Mouse (Mus musculus) bone marrow, adult 2 months (tissue): ENCODE results near the gene Fundc1. TPM values are rescaled to one million over a fixed set of nuclear protein-coding genes. Genes with fewer than 3 reads are reported as not detected.
"Not testable (repeated sequence)": the region's sequence is repeated elsewhere in the genome, so short reads cannot be mapped to it uniquely, and the experiment has no call there.

ENCODE experiments used
- H3K27ac ChIP-seq: fragments of 200-500 bp; 2 replicates; pipeline ENCODE4 v1.5.1; 2012; ENCODE audit warnings: low read depth, mild to moderate bottlenecking, control low read depth, inconsistent platforms, low read length; ENCODE audit not compliant: control insufficient read depth, poor library complexity, insufficient read depth
- H3K4me1 ChIP-seq: fragments of 200-500 bp; 2 replicates; pipeline ENCODE4 v1.6.1; 2011; ENCODE audit warnings: low read length; ENCODE audit not compliant: control insufficient read depth, insufficient read depth
- H3K4me3 ChIP-seq: fragments of 200-500 bp; replicated peaks from 2 replicates; pipeline ENCODE3; 2011; ENCODE audit warnings: mild to moderate bottlenecking, low read depth, low read length, control low read depth; ENCODE audit not compliant: control insufficient read depth
- CTCF ChIP-seq: fragments of 200-500 bp; IDR thresholded peaks from 2 replicates; pipeline ENCODE4 v1.5.1; 2011; ENCODE audit warnings: low read length, control low read depth; ENCODE audit not compliant: control insufficient read depth, insufficient read depth
- POLR2A ChIP-seq: fragments of 200-500 bp; IDR thresholded peaks from 2 replicates; pipeline ENCODE4 v1.6.1; 2011; ENCODE audit warnings: low read depth, mild to moderate bottlenecking, control low read depth, low read length, borderline replicate concordance; ENCODE audit not compliant: control insufficient read depth
- WGBS: fragments of 180-500 bp; shearing (Covaris S2); methylation state at CpG from one replicate; pipeline ENCODE4 v1.1.7; 2018; 5-methylcytosine and 5-hydroxymethylcytosine counted together
- polyA plus RNA-seq: library from polyadenylated mRNA; stranded (reverse); fragments of >200 nt; gene quantifications from 2 replicates; pipeline ENCODE4 v1.2.4, GENCODE M21; 2011; ENCODE audit warnings: low replicate concordance; ENCODE audit not compliant: missing spikeins, insufficient read depth, insufficient read length

Gene Fundc1
- polyA plus RNA-seq, 1 experiment = 13.3 TPM

DNA sequence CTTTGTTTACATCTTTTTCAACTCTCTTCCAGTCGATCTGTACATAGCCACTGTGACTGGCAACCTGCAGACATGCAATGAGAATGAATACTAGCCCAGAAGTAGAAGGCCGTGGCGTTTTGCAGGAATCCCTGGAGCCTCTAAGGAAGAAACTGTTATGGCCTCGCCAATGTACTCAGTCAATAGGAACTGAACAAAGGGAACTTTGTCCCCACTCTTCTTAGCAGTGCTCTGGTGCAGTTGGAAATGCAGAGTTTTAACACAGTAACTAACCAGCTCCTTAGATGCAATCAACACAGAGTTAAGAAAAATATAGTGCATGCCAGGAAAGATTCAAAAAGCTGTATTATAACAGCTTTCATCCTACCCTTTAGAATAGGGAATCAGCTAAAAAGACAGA is 13.4 kb downstream of the Fundc1 start:
- no peak overlapping the region for H3K27ac ChIP-seq
- no peak overlapping the region for H3K4me3 ChIP-seq
- no peak for TF ChIP-seq POLR2A
- no peak for TF ChIP-seq CTCF
- no peaks in the 10 kb centered on the region for H3K4me1 ChIP-seq
- 76% methylated on average over 4 of the region's 4 CpGs for WGBS

DNA sequence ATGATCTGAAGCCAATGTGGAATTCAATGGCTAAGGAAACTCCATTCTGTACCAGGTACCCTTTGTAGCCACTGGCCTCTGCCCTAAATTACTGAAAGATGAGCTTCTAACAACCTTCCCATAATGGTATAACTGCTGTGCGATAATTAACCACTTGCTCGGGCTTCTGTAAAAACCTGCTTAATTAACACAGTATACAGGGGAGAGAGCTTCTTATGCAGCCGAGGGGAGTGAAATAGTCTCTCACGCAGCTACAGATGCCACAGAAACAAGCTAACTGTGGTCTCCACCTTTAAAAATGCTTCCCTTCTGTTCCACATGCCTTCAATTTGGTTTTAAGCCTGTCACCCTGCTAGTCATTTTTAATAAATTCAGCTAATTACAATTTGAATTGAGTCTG is 17.6 kb downstream of the Fundc1 start:
- Histone ChIP-seq H3K4me1 (no peaks in the 10 kb centered on the region), H3K4me3 (no peak overlapping the region), H3K27ac (no peak overlapping the region)
- WGBS = 87% methylated on average over 4 of the region's 4 CpGs
- TF ChIP-seq CTCF (no peak), POLR2A (no peak)

DNA sequence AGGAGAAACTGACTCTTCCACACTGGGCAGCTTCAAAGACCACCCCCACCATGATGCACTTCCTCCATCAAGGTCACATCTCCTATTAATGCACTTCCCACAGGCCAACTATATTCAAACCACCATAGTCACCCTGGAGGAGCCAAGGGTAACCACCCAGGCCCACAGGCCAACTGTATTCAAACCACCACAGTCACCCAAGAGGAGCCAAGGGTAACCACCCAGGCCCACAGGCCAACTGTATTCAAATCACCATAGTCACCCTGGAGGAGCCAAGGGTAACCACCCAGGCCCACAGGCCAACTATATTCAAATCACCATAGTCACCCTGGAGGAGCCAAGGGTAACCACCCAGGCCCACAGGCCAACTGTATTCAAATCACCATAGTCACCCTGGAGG is 20.5 kb downstream of the Fundc1 start:
- not testable (repeated sequence) for H3K4me1 ChIP-seq, H3K4me3 ChIP-seq, H3K27ac ChIP-seq

DNA sequence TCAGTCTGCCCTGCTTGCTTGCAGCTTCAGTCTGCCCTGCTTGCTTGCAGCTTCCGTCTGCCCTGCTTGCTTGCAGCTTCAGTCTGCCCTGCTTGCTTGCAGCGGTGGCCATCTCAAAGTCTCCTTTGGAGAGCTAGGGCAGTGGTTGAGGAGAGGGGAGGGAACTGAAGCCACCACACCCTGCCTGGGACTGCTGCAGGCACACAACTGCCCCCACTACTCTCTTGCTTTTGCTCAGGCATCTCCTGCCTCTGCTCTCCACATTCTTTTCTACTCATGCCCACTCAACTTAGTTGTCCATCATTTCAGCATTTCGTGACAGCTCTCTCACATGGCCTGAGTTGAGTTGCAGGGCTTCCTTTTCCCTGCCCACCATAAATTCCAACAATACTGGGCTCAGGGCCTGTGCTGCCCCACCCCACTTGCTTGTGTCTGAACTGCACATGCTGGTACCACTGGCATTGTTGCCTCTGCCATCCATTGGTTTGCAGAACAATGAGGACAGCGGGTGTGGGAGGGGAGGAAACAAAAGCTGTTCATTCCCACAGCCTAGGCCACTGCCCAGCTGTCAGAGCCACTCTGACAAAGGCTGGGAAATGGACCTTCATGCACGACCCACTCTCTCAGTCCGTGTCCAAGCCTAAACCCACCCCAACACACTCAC is 24.9 kb downstream of the Fundc1 start:
- H3K27ac ChIP-seq = no peak overlapping the region
- H3K4me3 ChIP-seq = no peak overlapping the region
- TF ChIP-seq POLR2A = no peak
- no peak for TF ChIP-seq CTCF
- WGBS = 68% methylated on average over 6 of the region's 6 CpGs
- no peaks in the 10 kb centered on the region for H3K4me1 ChIP-seq

DNA sequence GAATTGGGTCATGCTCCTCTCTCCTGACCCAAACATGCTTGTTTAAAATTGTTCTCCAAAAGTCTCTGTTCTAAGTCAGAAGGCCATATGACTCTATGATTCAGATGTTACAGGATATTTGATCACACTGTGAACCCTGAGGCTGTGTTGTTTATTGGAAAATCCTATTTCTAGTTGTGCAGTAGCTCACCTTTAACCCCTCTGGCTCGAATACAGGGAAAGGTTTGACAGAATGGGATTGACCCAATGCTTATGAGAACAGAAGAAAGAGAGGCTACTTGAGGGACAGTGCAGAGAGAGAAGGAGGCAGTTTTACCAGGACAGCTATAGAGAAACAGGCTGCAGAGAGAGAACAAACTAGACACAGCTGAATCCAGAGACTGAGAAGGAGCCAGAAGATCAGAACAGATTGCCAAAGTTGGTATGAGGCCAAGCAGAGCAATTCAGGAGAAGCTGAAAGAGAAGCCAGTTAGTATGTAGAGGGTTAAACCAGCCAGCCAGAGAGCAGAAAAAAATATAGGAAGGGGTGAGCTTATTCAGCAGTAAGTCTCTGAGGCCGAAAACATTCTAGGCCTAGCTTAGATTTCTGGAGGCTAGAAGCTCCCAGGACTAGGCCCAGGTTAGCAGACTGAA is 27.1 kb downstream of the Fundc1 start:
- 57% methylated on average over 2 of the region's 2 CpGs for WGBS
- no peak overlapping the region for H3K4me3 ChIP-seq
- TF ChIP-seq POLR2A = no peak
- no peak for TF ChIP-seq CTCF
- H3K4me1 ChIP-seq = no peaks in the 10 kb centered on the region
- no peak overlapping the region for H3K27ac ChIP-seq

DNA sequence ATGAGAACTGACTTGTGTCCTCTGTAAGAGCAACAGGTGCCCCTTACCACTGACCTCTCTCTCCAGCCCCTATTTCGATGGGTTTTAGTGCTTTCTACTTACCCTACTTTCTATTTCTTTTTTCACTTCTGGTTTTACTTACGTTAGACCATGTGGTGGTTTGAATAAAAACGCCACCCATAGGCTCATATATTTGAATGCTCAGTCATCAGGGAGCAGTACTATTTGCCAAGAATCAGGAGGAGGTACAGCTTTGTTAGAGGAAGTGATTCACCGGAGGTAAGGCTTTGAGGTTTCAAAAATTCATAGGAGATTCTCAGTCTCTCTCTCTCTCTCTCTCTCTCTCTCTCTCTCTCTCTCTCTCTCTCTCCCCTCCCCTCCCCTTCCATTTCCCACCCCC is 34.4 kb downstream of the Fundc1 start:
- no peak overlapping the region for H3K4me3 ChIP-seq
- TF ChIP-seq CTCF = no peak
- no peak for TF ChIP-seq POLR2A
- H3K27ac ChIP-seq = no peak overlapping the region
- no peaks in the 10 kb centered on the region for H3K4me1 ChIP-seq
- 61% methylated on average over 4 of the region's 4 CpGs for WGBS

DNA sequence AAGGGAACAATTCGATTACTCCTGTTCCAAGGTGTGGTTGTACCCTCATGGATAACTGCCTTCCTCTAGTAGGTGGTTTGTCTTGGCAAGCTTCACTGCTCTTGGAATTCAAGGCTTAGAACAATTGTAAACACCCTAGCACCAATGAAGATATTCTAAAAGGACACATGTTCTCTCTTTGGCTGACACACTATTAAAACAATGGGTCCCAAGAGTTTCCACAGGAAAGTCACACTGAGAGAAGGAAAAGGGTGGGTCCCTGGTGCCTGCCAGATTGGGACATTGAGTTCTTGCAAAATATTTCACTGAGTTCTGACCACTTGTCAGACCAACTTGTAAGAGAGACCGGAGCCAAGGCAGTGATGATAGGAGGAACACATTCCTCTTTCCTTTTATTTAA is 45.1 kb downstream of the Fundc1 start:
- 65% methylated on average over 2 of the region's 2 CpGs for WGBS
- no peak overlapping the region for H3K4me3 ChIP-seq
- H3K27ac ChIP-seq = no peak overlapping the region
- H3K4me1 ChIP-seq = no peaks in the 10 kb centered on the region
- TF ChIP-seq CTCF (no peak), POLR2A (no peak)

DNA sequence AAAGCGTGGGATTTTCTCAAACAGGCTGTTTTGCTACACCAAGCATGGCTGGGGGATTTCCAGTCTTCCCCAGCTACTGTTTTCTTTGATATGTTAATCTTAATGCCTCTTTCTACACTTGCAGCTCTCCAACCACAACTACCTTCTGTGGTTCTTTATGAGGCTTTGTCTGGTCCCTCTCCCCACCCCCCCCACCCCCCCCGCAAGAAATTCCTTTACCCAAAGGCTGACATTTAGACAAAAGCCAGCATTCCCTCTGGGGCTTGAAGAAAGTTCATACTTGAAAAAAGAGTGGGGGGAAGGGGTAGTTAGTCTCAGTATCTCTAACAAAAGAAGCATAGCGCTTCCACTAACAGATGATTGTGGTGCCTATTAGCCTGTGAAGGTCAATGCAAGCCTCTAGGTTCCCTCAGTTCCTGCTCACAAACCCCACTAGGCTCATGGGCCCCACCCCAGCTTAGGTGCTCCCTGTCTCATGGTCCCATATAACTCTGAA is 50.9 kb downstream of the Fundc1 start:
- TF ChIP-seq CTCF (no peak), POLR2A (no peak)
- Histone ChIP-seq H3K27ac (no peak overlapping the region), H3K4me3 (no peak overlapping the region), H3K4me1 (no peaks in the 10 kb centered on the region)
- 35% methylated on average over 3 of the region's 3 CpGs for WGBS

DNA sequence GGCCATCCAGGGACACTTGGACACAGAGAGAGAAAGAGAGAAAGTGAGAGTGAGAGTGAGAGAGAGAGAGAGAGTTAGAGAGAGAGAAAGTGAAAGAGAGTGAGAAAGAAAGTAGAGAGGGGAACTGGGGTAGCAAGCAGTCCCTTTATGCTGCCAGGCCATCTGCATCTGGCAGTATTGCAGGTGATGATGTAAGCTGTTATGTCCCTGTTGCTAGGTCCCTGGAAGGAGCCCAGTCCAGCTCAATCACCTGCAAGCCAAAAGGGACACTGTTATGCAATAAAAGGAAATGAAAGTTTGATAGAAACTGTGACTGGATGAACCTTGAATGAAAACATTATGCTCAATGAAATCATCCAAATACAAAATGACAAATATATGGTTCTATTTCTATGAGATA is 52.0 kb downstream of the Fundc1 start:
- Histone ChIP-seq H3K4me3 (no peak overlapping the region), H3K4me1 (no peaks in the 10 kb centered on the region), H3K27ac (no peak overlapping the region)
- TF ChIP-seq POLR2A = no peak
- TF ChIP-seq CTCF = no peak
